Mouse (Mus musculus) MEL (cell line): ENCODE data around the gene Tubb5. TPM values are rescaled to one million over a fixed set of nuclear protein-coding genes. Genes with fewer than 3 reads are reported as not detected.

Source experiments
- DNase-seq: peaks from one replicate; pipeline ENCODE4 v3.0.0; 2011; ENCODE audit warnings: low read depth, low spot score
- H3K27ac ChIP-seq: 2 replicates; pipeline ENCODE4 v1.5.1; 2012; ENCODE audit warnings: low read depth, mild to moderate bottlenecking, control low read depth, low read length, moderate library complexity; ENCODE audit not compliant: control insufficient read depth
- H3K27me3 ChIP-seq, 2 experiments: fragments of 150-350 bp in 1 of 2; sonication (generic) in 1 of 2; 2 replicates each; pipeline ENCODE4 v1.6.1; 2012; ENCODE audit warnings: low read length in 2 of 2, mild to moderate bottlenecking in 2 of 2, improper control_type of control experiment in 1 of 2, moderate library complexity in 1 of 2; ENCODE audit not compliant: insufficient read depth in 2 of 2, control insufficient read depth in 1 of 2
- H3K36me3 ChIP-seq, 2 experiments: 2 replicates each; pipeline ENCODE4 v1.6.1; 2012 to 2014; ENCODE audit warnings: low read length in 2 of 2, improper control_type of control experiment in 1 of 2, inconsistent platforms in 1 of 2, mild to moderate bottlenecking in 1 of 2; ENCODE audit not compliant: insufficient read depth in 2 of 2, control insufficient read depth in 1 of 2
- H3K4me1 ChIP-seq, 2 experiments: fragments of 150-350 bp in 1 of 2; sonication (generic) in 1 of 2; 2 replicates each; pipeline ENCODE4 v1.6.1; 2012; ENCODE audit warnings: low read length in 2 of 2, improper control_type of control experiment in 1 of 2, mild to moderate bottlenecking in 1 of 2; ENCODE audit not compliant: insufficient read depth in 2 of 2, control insufficient read depth in 1 of 2
- H3K4me3 ChIP-seq, 2 experiments: fragments of 150-350 bp in 1 of 2; sonication (generic) in 1 of 2; 2 replicates each; pipeline ENCODE4 v1.5.1; 2012; ENCODE audit warnings: low read depth in 2 of 2, low read length in 2 of 2, mild to moderate bottlenecking in 2 of 2, moderate library complexity in 2 of 2, control low read depth in 1 of 2, improper control_type of control experiment in 1 of 2; ENCODE audit not compliant: control insufficient read depth in 1 of 2, insufficient read depth in 1 of 2
- H3K79me2 ChIP-seq: 2 replicates; pipeline ENCODE4 v1.6.1; 2012; ENCODE audit warnings: mild to moderate bottlenecking, low read length, moderate library complexity; ENCODE audit not compliant: control insufficient read depth, poor library complexity, insufficient read depth
- H3K9ac ChIP-seq: 2 replicates; pipeline ENCODE4 v1.6.1; 2012; ENCODE audit warnings: low read depth, mild to moderate bottlenecking, control low read depth, low read length, moderate library complexity; ENCODE audit not compliant: control insufficient read depth, poor library complexity, severe bottlenecking
- H3K9me3 ChIP-seq: fragments of 150-350 bp; sonication (generic); replicated peaks from 2 replicates; pipeline ENCODE4 v1.6.1; 2012; ENCODE audit warnings: mild to moderate bottlenecking, low read length, improper control_type of control experiment, moderate library complexity; ENCODE audit not compliant: insufficient read depth
- CTCF ChIP-seq, 3 experiments: IDR thresholded peaks in 2 of 3; conservative IDR thresholded peaks in 1 of 3; 2 replicates each; pipeline ENCODE4 v1.5.1; 2011 to 2012; ENCODE audit warnings: low read length in 3 of 3, low read depth in 2 of 3, mild to moderate bottlenecking in 2 of 3, improper control_type of control experiment in 1 of 3, inconsistent platforms in 1 of 3, mixed read lengths in 1 of 3, moderate library complexity in 1 of 3; ENCODE audit not compliant: control insufficient read depth in 1 of 3, insufficient read depth in 1 of 3, poor library complexity in 1 of 3, severe bottlenecking in 1 of 3
- E2F4 ChIP-seq: IDR thresholded peaks from 2 replicates; pipeline ENCODE4 v1.6.1; 2011; ENCODE audit warnings: low read depth, low read length, improper control_type of control experiment, borderline replicate concordance
- EP300 ChIP-seq, 2 experiments: IDR thresholded peaks; 2 replicates each; pipeline ENCODE4 v1.6.1; 2011; ENCODE audit warnings: improper control_type of control experiment in 2 of 2, low read length in 2 of 2, low read depth in 1 of 2, mild to moderate bottlenecking in 1 of 2
- ETS1 ChIP-seq: IDR thresholded peaks from 2 replicates; pipeline ENCODE4 v1.6.1; 2012; ENCODE audit warnings: low read depth, mild to moderate bottlenecking, inconsistent platforms, low read length, improper control_type of control experiment, moderate library complexity
- MAFK ChIP-seq: IDR thresholded peaks from 2 replicates; pipeline ENCODE4 v1.6.1; 2011; ENCODE audit warnings: low read depth, mild to moderate bottlenecking, low read length, improper control_type of control experiment, borderline replicate concordance
- MYC ChIP-seq: IDR thresholded peaks from 2 replicates; pipeline ENCODE4 v1.6.1; 2011; ENCODE audit warnings: low read depth, mild to moderate bottlenecking, low read length, improper control_type of control experiment, moderate library complexity
- NRF1 ChIP-seq: IDR thresholded peaks from 2 replicates; pipeline ENCODE4 v1.6.1; 2014; ENCODE audit warnings: low read depth, mild to moderate bottlenecking, inconsistent platforms, low read length, improper control_type of control experiment, moderate library complexity; ENCODE audit not compliant: poor library complexity, insufficient read depth, severe bottlenecking
- POLR2A ChIP-seq, 2 experiments: IDR thresholded peaks; 2 replicates each; pipeline ENCODE4 v1.6.1; 2011 to 2012; ENCODE audit warnings: low read length in 2 of 2, mild to moderate bottlenecking in 2 of 2, control low read depth in 1 of 2, improper control_type of control experiment in 1 of 2, low read depth in 1 of 2, moderate library complexity in 1 of 2; ENCODE audit not compliant: control insufficient read depth in 1 of 2, insufficient read depth in 1 of 2, poor library complexity in 1 of 2
- POLR2AphosphoS5 ChIP-seq: IDR thresholded peaks from 2 replicates; pipeline ENCODE4 v1.6.1; 2012; ENCODE audit warnings: low read depth, borderline replicate concordance, mild to moderate bottlenecking, inconsistent platforms, low read length, moderate library complexity, mixed read lengths
- RAD21 ChIP-seq: IDR thresholded peaks from 2 replicates; pipeline ENCODE4 v1.6.1; 2011; ENCODE audit warnings: mild to moderate bottlenecking, low read depth, low read length, improper control_type of control experiment
- TBP ChIP-seq: IDR thresholded peaks from 2 replicates; pipeline ENCODE4 v1.8.0; 2011; ENCODE audit warnings: low read depth, low read length, improper control_type of control experiment
- TCF12 ChIP-seq: IDR thresholded peaks from 2 replicates; pipeline ENCODE4 v1.6.1; 2014; ENCODE audit warnings: low read depth, mild to moderate bottlenecking, inconsistent platforms, low read length, improper control_type of control experiment, moderate library complexity
- UBTF ChIP-seq: IDR thresholded peaks from 2 replicates; pipeline ENCODE4 v1.6.1; 2012; ENCODE audit warnings: low read depth, mild to moderate bottlenecking, inconsistent platforms, low read length, improper control_type of control experiment, moderate library complexity, borderline replicate concordance; ENCODE audit not compliant: insufficient read depth
- USF2 ChIP-seq, 2 experiments: IDR thresholded peaks; 2 replicates each; pipeline ENCODE4 v1.6.1; 2011 to 2012; ENCODE audit warnings: improper control_type of control experiment in 2 of 2, low read length in 2 of 2, borderline replicate concordance in 1 of 2, inconsistent platforms in 1 of 2, low read depth in 1 of 2, mild to moderate bottlenecking in 1 of 2; ENCODE audit not compliant: insufficient read depth in 1 of 2
- ZC3H11A ChIP-seq: IDR thresholded peaks from 2 replicates; pipeline ENCODE4 v1.6.1; 2012; ENCODE audit warnings: low read depth, mild to moderate bottlenecking, inconsistent platforms, low read length, improper control_type of control experiment
- ZMIZ1 ChIP-seq: IDR thresholded peaks from 2 replicates; pipeline ENCODE4 v1.6.1; 2012; ENCODE audit warnings: low read depth, mild to moderate bottlenecking, inconsistent platforms, low read length, improper control_type of control experiment, moderate library complexity
- polyA plus RNA-seq, 2 experiments: library from polyadenylated mRNA; stranded (reverse) in 1 of 2; unstranded in 1 of 2; fragments of >175 nt in 1 of 2; fragments of >200 nt in 1 of 2; gene quantifications; 2 replicates each; pipeline versions ENCODE4 v1.2.1 to v1.2.4; 2012; ENCODE audit warnings: low replicate concordance in 2 of 2, low read depth in 1 of 2; ENCODE audit not compliant: insufficient read length in 2 of 2, insufficient read depth in 1 of 2, missing spikeins in 1 of 2
- total RNA-seq: library from RNA; depleted of rRNA; stranded (reverse); fragments of 300-350 nt; gene quantifications from 2 replicates; pipeline ENCODE4 v1.2.3, GENCODE M21; 2012

Tubb5 gene
- total and polyA plus RNA-seq, 3 experiments, result 1,040 to 1,575 (median 1,137) TPM

GRCm38 (mm10) chr17:35837487-35837886 is 619 bp downstream of the Tubb5 start:
- H3K9ac ChIP-seq, result peak overlapping the region; percentile 99
- peaks cover 11 to 50% of the 10 kb centered on the region in 2 experiments for H3K36me3 ChIP-seq
- H3K9me3 ChIP-seq, result no peaks in the 10 kb centered on the region
- H3K27me3 ChIP-seq, result no peaks in the 10 kb centered on the region
- TF ChIP-seq MAFK, result no peak
- peak in 1 of 2 experiments; percentile 48; a peak in 1 of 4 replicates for TF ChIP-seq POLR2A (IDR thresholded peaks at IDR 0.05; ENCODE audit: control insufficient read depth in 1 of 2, insufficient read depth in 1 of 2, low read depth in 1 of 2, low read length in 2 of 2, poor library complexity in 1 of 2)
- TF ChIP-seq UBTF, result no peak
- no peak for TF ChIP-seq EP300 (IDR thresholded peaks at IDR 0.05; ENCODE audit: low read depth in 1 of 2, low read length in 2 of 2)
- no peak for TF ChIP-seq E2F4
- TF ChIP-seq ETS1, result no peak
- peaks cover 44% of the 10 kb centered on the region for H3K79me2 ChIP-seq
- peaks cover 0 to 52% of the 10 kb centered on the region in 2 experiments for H3K4me1 ChIP-seq
- peak; percentile 79 for DNase-seq
- peak overlapping the region; percentile 84 to 99 for H3K4me3 ChIP-seq
- peak overlapping the region; percentile 97 for H3K27ac ChIP-seq

- Histone ChIP-seq H3K9ac (peak overlapping the region; percentile 99), H3K4me3 (peak overlapping the region; percentile 84 to 99), H3K9me3 (no peaks in the 10 kb centered on the region), H3K4me1 (peaks cover 0 to 51% of the 10 kb centered on the region in 2 experiments), H3K27ac (peak overlapping the region; percentile 97), H3K79me2 (peaks cover 42% of the 10 kb centered on the region), H3K27me3 (no peaks in the 10 kb centered on the region), H3K36me3 (peaks cover 11 to 47% of the 10 kb centered on the region in 2 experiments)
- peak; percentile 95 for DNase-seq
- TF ChIP-seq ZC3H11A, result no peak
- TF ChIP-seq ZMIZ1, result no peak
- no peak for TF ChIP-seq TCF12
- TF ChIP-seq NRF1, result no peak
- TF ChIP-seq USF2 (IDR thresholded peaks at IDR 0.05; ENCODE audit: borderline replicate concordance in 1 of 2, insufficient read depth in 1 of 2, low read depth in 1 of 2, low read length in 2 of 2), result 0 out of 4 replicates have a peak, but pooled peaks of 1 of the 2 experiments have one; percentile 8
- TF ChIP-seq TBP, result peak; percentile 69; the same call in 1 of the 2 replicates
- TF ChIP-seq POLR2A (IDR thresholded peaks at IDR 0.05; ENCODE audit: control insufficient read depth in 1 of 2, insufficient read depth in 1 of 2, low read depth in 1 of 2, low read length in 2 of 2, poor library complexity in 1 of 2), result peak in 1 of 2 experiments; percentile 70; a peak in 2 of 4 replicates
- no peak for TF ChIP-seq MYC
- TF ChIP-seq CTCF (IDR thresholded peaks at IDR 0.05 in 2 of 3, conservative IDR thresholded peaks at IDR 0.05 in 1 of 3; ENCODE audit: control insufficient read depth in 1 of 3, insufficient read depth in 1 of 3, low read depth in 2 of 3, low read length in 3 of 3, poor library complexity in 1 of 3, severe bottlenecking in 1 of 3), result 0 out of 6 replicates have a peak, but pooled peaks of 1 of the 3 experiments have one; percentile 2
- no peak for TF ChIP-seq POLR2AphosphoS5
- TF ChIP-seq RAD21, result no peak
Measured at GRCm38 (mm10) chr17:35836991-35837422, 1.1 kb downstream of the Tubb5 start.
